Mouse (Mus musculus): ENCODE measurements around the gene Wdr66. TPM values are rescaled to one million over a fixed set of nuclear protein-coding genes. Genes with fewer than 3 reads are reported as not detected.

Wdr66 gene
- polyA plus RNA-seq, 1 experiment from 2014 or later = 1.00 TPM

DNA sequence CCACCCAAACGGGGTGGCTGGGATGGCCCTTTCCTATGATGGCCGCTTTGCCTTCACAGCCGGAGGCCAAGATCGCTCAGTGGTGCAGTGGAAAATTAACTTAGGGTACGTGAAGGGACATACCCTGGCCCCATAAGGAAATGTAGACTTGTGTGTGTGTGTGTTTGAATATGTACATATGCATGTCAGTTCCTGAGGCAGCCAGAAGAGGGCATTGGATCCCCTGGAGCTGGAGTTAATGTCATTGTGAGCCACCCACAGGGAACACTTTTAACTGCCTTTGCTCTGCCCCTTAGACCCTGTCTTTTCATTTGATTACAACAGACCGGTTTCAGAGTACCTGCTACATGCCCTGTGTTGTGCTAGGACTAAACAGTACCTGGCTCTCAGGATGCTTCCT lies 46.6 kb downstream of the Wdr66 start:
- no peak for ATAC-seq (ENCODE audit: borderline replicate concordance, extremely low read depth, low FRiP score, low TSS enrichment)
- Histone ChIP-seq H3K27me3 (no peaks in the 10 kb centered on the region; the same call in 1 of the 2 replicates), H3K4me1 (peaks cover 4% of the 10 kb centered on the region; the same call in 1 of the 2 replicates), H3K36me3 (no peaks in the 10 kb centered on the region), H3K27ac (no peak overlapping the region), H3K4me2 (no peak overlapping the region), H3K9ac (no peak overlapping the region), H3K9me3 (no peaks in the 10 kb centered on the region), H3K4me3 (no peak overlapping the region)
- 88% methylated on average over 6 of the region's 6 CpGs for WGBS

DNA sequence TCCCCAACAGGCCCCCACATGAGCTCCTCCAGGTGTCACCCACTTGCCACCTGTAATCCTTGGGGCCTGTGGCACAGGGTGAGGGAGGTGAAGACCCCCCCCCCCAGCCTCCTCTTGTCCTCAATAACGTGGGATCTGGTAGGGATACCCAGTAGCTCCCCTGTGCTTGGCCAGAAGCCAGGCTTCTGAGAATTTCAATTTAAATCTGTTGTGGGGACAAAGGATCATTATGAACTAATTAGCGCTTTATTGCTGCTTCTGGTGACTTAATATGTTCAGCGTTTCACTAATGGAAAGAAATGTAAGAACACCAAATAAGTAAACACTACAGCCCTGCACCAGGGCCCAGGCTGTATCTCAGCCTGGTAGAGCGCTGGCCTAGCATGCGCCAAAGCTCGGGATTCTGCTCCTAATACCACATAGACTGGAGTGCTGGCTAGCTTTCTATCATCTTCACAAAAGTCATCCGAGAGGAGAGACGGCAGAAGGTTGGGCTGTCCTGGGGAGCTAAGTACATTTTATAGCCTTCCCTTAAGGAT lies 48.7 kb downstream of the Wdr66 start:
- no peaks in the 10 kb centered on the region for H3K36me3 ChIP-seq
- H3K4me1 ChIP-seq = peaks cover 4% of the 10 kb centered on the region; the same call in 1 of the 2 replicates
- no peaks in the 10 kb centered on the region for H3K9me3 ChIP-seq
- ATAC-seq (ENCODE audit: borderline replicate concordance, extremely low read depth, low FRiP score, low TSS enrichment) = no peak
- H3K27ac ChIP-seq = no peak overlapping the region
- no peak overlapping the region for H3K9ac ChIP-seq
- no peak overlapping the region for H3K4me3 ChIP-seq
- no peaks in the 10 kb centered on the region; the same call in 1 of the 2 replicates for H3K27me3 ChIP-seq
- H3K4me2 ChIP-seq = no peak overlapping the region
- WGBS = 57% methylated on average over 8 of the region's 8 CpGs

DNA sequence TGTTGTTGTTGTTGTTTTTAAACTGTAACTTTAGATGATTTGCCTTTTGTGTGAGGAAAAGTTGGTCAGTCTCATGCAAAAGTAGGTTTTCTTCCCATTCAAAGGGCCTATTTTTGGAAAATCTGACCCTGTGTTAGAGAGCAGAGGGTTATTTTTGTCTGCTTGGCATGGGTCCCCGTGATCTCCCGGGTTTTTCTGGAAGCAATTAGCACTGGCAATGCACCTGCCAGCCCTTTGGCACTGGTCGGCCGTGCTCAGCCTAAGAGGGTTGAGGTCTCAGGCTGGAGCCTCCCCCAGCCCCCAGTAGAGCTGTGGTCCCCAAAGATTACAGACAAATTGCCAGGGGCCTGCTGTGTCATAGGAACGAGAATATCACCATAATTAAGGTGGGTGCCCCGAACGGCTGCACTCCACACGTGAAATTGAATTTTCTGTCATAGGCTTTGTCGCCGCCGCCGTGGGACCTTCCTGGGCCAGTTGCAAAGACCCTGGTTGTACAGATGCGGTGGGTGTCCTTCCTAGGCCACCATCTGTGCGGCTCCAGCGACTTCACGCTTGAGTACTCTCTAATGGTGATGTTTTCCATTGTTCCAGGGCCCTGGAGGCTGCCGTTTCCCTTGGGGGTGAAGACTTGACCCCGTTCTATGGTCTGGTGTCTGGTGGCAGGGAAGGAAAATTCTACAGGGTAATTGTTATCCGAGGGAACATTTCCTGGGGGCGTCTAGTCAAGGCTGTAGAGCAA lies 50.0 kb downstream of the Wdr66 start:
- H3K9ac ChIP-seq = no peak overlapping the region
- peaks cover 4% of the 10 kb centered on the region; the same call in 1 of the 2 replicates for H3K4me1 ChIP-seq
- H3K36me3 ChIP-seq = no peaks in the 10 kb centered on the region
- H3K27me3 ChIP-seq = no peaks in the 10 kb centered on the region
- no peak overlapping the region for H3K27ac ChIP-seq
- no peaks in the 10 kb centered on the region for H3K9me3 ChIP-seq
- H3K4me2 ChIP-seq = no peak overlapping the region
- no peak overlapping the region for H3K4me3 ChIP-seq
- ATAC-seq (ENCODE audit: borderline replicate concordance, extremely low read depth, low FRiP score, low TSS enrichment) = no peak
- WGBS = 83% methylated on average over 20 of the region's 20 CpGs

DNA sequence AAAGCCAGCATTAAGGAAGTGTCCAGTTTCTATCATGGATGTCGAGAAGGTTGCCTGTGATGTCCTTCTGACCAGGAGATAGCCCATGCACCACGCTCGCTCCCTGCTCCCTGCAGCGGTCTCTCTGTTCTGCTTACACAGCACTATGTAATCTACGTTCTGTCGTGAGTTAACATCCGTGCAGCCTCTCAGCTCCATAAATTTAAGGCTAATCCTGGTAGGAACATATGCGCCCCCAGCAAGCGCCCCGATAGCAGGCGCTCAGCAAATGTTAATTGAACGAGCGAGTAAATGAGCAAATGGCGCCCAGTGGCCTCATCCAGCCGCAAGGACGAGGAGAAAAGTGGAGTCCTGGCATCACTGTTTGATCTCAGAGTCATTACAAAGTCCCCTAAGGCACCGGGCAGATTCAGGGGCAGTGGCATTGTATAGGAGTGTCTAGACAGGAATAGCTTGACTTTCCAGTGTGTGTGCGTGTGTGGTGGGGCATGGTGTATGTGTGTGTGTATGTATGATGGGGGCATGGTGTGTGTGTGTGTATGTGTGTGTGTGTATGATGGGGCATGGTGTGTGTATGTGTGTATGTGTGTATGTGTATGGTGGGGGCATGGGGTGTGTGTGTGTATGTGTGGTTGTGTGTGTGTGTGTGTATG lies 55.9 kb downstream of the Wdr66 start:
- Histone ChIP-seq H3K36me3 (no peaks in the 10 kb centered on the region), H3K27ac (no peak overlapping the region), H3K4me2 (no peak overlapping the region), H3K9ac (no peak overlapping the region), H3K4me1 (0 out of 2 replicates have a peak, but pooled peaks cover 8% of the 10 kb centered on the region), H3K4me3 (no peak overlapping the region), H3K9me3 (no peaks in the 10 kb centered on the region), H3K27me3 (no peaks in the 10 kb centered on the region)
- no peak for ATAC-seq (ENCODE audit: borderline replicate concordance, extremely low read depth, low FRiP score, low TSS enrichment)
- WGBS = 74% methylated on average over 18 of the region's 18 CpGs

DNA sequence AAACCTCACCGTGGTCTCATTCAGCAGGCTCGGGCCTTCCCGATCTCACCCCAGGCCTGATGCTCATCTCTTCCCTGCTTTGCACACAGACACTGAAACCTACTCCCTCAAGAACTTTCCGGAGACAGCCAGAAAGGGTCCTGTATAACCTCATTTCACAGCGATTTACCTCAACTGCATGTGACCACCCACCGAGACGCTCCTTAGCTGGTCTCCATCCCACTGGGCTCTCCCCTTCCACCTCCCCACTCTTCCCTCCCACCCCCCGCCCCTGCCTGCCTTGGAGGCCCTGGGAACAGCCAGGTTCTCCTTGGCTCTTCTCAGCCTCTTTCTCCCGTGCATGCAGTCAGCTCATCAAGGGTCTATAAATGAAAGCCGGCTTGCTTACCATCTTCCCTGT lies 57.9 kb downstream of the Wdr66 start:
- Histone ChIP-seq H3K9me3 (no peaks in the 10 kb centered on the region), H3K27me3 (no peaks in the 10 kb centered on the region), H3K4me2 (no peak overlapping the region), H3K36me3 (no peaks in the 10 kb centered on the region), H3K27ac (no peak overlapping the region), H3K9ac (no peak overlapping the region), H3K4me3 (no peak overlapping the region), H3K4me1 (0 out of 2 replicates have a peak, but pooled peaks cover 13% of the 10 kb centered on the region)
- ATAC-seq (ENCODE audit: borderline replicate concordance, extremely low read depth, low FRiP score, low TSS enrichment) = no peak
- 37% methylated on average over 10 of the region's 10 CpGs for WGBS

DNA sequence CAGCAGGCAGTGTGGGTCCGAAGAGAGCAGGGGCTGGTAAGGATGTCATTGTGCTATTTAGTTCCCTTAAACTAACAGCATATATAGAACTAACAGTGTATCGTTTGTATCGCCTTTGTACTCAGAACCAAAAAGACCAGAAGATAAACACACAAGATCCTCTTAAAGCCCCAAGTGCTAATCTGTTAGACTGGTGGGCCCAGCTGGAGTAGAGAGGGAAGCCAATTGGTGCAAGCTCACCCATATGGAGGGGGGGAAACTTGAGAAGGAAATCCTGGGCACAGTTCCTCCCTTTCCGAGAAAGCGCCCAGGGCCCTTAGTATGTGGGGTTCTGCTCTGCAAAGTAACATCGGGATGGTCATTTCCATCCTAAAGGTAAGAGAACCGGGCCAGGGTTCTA lies 58.3 kb downstream of the Wdr66 start:
- H3K4me3 ChIP-seq = no peak overlapping the region
- 37% methylated on average over 7 of the region's 7 CpGs for WGBS
- no peak for ATAC-seq (ENCODE audit: borderline replicate concordance, extremely low read depth, low FRiP score, low TSS enrichment)
- no peaks in the 10 kb centered on the region for H3K9me3 ChIP-seq
- 0 out of 2 replicates have a peak, but pooled peaks cover 13% of the 10 kb centered on the region for H3K4me1 ChIP-seq
- H3K27ac ChIP-seq = no peak overlapping the region
- H3K4me2 ChIP-seq = no peak overlapping the region
- no peaks in the 10 kb centered on the region for H3K27me3 ChIP-seq
- no peak overlapping the region for H3K9ac ChIP-seq
- H3K36me3 ChIP-seq = no peaks in the 10 kb centered on the region

DNA sequence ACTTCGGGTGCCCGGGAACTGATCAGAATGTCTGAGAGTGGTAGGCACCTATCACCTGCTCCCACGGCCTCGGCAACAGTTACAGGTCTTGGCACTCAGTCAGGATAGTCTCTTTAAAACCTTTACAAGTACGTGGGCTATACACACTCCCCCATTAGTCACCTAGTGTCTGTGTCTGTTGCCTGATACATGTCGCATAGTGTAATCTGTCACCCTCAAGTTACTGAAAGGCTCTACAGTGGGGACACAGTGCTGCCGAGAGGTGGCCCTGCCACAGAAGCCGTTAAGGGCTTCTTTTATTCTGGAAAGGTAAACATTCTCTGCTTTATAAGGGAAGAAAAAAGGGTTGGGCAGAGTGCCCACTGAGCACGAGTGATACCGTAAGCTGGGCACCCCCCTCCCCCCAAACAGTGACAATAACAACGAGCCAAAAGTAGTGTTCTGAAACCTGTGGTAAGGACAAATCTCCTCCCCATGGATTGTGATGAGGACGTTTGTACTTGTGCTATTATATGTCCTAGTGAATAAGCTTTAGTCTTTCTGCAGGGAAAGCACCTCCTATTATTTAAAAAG lies 61.2 kb downstream of the Wdr66 start:
- no peak overlapping the region for H3K27ac ChIP-seq
- H3K4me2 ChIP-seq = no peak overlapping the region
- no peak for ATAC-seq (ENCODE audit: borderline replicate concordance, extremely low read depth, low FRiP score, low TSS enrichment)
- H3K4me3 ChIP-seq = no peak overlapping the region
- WGBS = 35% methylated on average over 12 of the region's 12 CpGs
- H3K9me3 ChIP-seq = no peaks in the 10 kb centered on the region
- H3K27me3 ChIP-seq = no peaks in the 10 kb centered on the region
- H3K4me1 ChIP-seq = 0 out of 2 replicates have a peak, but pooled peaks cover 13% of the 10 kb centered on the region
- no peak overlapping the region for H3K9ac ChIP-seq
- H3K36me3 ChIP-seq = no peaks in the 10 kb centered on the region

DNA sequence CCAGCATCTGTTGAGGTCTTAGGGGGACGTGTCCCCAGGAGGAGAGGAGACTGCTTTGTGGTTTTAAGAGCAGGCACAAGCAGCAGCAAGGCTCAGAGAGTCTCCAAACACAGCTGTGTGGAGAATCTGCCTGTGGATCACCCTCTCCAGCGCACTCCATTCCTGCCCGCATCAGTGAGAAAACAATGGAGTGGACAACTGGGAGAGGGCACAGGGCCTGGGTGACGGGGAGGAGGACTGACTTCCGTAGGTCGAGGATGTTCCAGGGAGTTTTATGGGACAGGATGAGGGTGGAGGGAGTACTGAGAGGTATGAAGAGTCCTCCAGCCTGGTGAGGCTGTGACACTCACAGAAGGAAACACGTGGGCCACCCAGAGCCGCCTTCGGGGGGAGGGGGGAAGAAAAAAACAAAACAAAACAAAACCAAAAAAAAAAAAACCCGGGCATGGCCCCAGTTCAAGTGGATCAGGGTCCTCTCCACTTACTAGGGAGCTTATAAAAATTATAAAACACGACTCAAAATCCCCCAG lies 62.0 kb downstream of the Wdr66 start:
- 0 out of 2 replicates have a peak, but pooled peaks cover 13% of the 10 kb centered on the region for H3K4me1 ChIP-seq
- 45% methylated on average over 11 of the region's 11 CpGs for WGBS

DNA sequence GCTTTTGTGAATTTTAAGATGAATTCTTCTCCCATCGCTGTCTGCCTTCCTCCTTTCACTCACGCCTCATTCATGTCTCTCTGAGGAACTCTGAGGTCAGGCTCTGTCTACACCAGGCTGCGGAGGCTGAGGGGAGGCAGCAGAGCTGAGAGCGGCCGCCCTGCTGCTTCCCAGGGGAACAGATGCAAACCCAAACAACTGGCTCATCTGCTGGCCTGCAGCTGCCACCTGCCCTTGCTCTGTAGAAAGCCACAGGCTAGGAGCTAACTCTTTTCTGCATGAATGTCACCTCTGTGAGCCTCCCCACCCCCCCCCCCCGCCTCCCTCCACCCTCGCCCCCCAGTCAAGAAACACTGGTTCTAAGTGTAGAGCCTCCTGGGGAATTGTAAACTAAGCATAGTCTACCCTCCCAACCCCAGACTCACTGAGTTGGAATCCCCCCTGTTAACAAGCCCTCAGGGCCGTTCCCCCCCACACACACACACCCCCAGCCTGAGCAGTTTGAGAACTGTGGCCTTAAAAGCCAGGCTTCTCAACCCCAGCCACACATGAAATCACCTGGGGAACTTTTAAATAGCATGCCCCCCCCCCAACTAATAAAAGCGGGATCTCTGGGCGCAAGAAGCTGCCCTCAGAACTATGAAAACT lies 63.4 kb downstream of the Wdr66 start:
- Histone ChIP-seq H3K9ac (no peak overlapping the region), H3K4me1 (0 out of 2 replicates have a peak, but pooled peaks cover 6% of the 10 kb centered on the region), H3K4me2 (no peak overlapping the region), H3K36me3 (no peaks in the 10 kb centered on the region), H3K9me3 (no peaks in the 10 kb centered on the region), H3K4me3 (no peak overlapping the region), H3K27ac (no peak overlapping the region), H3K27me3 (no peaks in the 10 kb centered on the region)
- 36% methylated on average over 9 of the region's 10 CpGs for WGBS
- ATAC-seq (ENCODE audit: borderline replicate concordance, extremely low read depth, low FRiP score, low TSS enrichment) = peak; percentile 50; the same call in 1 of the 2 replicates

More for the DNA sequence above, 62.0 kb downstream of the Wdr66 start:
- Histone ChIP-seq H3K36me3 (no peaks in the 10 kb centered on the region), H3K9me3 (no peaks in the 10 kb centered on the region), H3K9ac (no peak overlapping the region), H3K27ac (no peak overlapping the region), H3K4me3 (no peak overlapping the region), H3K27me3 (no peaks in the 10 kb centered on the region), H3K4me2 (no peak overlapping the region)
- no peak for ATAC-seq (ENCODE audit: borderline replicate concordance, extremely low read depth, low FRiP score, low TSS enrichment)

DNA sequence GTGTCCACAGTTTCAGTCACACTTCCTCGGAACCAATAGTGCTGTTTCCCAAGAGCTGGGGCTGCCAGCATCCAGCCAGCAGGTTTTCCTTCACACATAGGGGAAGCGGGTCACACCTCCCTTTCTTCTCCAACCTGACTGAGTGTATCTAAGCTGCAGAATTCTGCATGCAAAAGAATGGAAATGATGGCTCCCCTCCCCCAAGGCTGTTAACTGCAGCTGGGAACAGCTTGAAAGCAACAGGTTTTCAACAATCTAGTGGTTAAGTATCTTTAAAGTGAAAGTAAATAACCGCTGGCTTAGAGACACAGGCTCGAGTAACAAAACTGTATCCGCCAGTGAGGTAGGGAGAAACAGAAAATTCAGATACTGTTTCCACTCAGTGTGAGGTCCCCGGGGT lies 66.1 kb downstream of the Wdr66 start:
- WGBS = 6% methylated on average over 6 of the region's 6 CpGs
- no peak for ATAC-seq (ENCODE audit: borderline replicate concordance, extremely low read depth, low FRiP score, low TSS enrichment)
- H3K4me3 ChIP-seq = peak overlapping the region; percentile 27
- H3K4me2 ChIP-seq = peak overlapping the region; percentile 50
- H3K4me1 ChIP-seq = 0 out of 2 replicates have a peak, but pooled peaks cover 5% of the 10 kb centered on the region
- H3K27ac ChIP-seq = peak overlapping the region; percentile 46
- no peaks in the 10 kb centered on the region for H3K27me3 ChIP-seq
- H3K36me3 ChIP-seq = no peaks in the 10 kb centered on the region
- peak overlapping the region; percentile 25; the same call in 1 of the 2 replicates for H3K9ac ChIP-seq
- no peaks in the 10 kb centered on the region for H3K9me3 ChIP-seq

DNA sequence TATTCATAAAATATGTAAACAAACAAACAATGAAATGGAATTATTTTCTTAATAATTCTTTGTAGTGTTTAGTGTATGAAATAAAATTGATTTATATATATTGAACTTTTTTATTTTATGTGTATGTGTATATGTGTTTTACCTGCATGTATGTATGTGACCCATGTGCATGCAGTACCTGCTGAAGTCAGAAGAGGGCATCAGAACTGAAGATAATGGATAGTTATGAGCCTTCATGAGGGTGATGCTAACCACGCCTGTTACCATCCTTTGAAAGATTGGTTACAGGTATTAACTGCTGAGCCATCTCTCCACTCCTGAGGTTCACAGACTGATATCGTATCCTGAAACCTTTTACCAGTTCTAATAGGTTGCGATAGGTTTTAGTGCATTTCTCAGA lies 68.2 kb downstream of the Wdr66 start:
- Histone ChIP-seq H3K27me3 (no peaks in the 10 kb centered on the region), H3K4me3 (no peak overlapping the region), H3K9ac (no peak overlapping the region), H3K9me3 (no peaks in the 10 kb centered on the region), H3K4me1 (no peaks in the 10 kb centered on the region), H3K36me3 (no peaks in the 10 kb centered on the region), H3K27ac (no peak overlapping the region), H3K4me2 (no peak overlapping the region)
- WGBS = 94% methylated on average over 3 of the region's 3 CpGs
- ATAC-seq (ENCODE audit: borderline replicate concordance, extremely low read depth, low FRiP score, low TSS enrichment) = no peak
